Comparison of ENCODE assay signal across 7 mouse cellular contexts in the genomic region with DNA sequence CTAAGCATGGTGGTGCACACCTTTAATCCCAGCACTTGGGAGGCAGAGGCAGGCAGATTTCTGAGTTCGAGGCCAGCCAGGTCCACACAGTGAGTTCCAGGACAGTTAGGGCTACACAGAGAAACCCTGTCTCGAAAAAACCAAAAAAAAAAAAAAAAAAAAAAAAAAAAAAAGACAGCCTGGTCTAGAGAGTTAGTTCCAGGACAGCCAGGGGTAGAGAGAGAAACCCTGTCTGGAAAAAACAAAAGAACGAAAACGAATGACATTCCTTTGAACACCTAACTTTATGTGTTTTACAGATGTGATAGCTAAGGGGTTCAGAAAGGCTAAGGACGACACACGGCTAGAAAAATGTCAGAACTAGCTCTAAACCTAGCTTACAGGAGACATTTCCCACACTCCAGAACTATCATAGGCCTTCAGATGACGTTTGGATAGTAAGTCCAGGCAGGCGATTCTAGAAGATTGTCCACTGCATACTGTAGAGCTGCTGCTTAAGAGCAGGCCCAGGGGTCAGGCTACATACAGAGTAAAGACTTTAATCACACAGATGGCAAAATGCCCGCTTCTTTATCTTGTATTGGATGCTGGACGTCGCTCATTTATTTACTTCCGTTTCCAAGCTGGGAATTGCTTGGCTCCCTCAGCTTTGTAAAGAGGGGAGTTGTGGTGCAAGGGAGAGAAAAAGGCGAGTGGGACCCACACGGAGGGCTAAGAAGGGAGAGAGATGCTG. TPM values are rescaled to one million over a fixed set of nuclear protein-coding genes. Genes with fewer than 3 reads are reported as not detected.
DNase-seq lines count a peak whose midpoint lies in the region; ATAC-seq and TF ChIP-seq lines count a peak whose summit lies in the region.

No protein-coding gene starts in this region.

- WGBS in lung, adult 2 months = 25% methylated on average over 14 of the region's 14 CpGs
- 31% methylated on average over 14 of the region's 14 CpGs for WGBS in embryonic facial prominence, embryonic 10.5 days
- 30% methylated on average over 14 of the region's 14 CpGs for WGBS in intestine, embryonic 15.5 days
- 33% methylated on average over 14 of the region's 14 CpGs for WGBS in neural tube, embryonic 13.5 days

- H3K4me2 ChIP-seq in intestine, embryonic 15.5 days (replicated peaks) = peak overlapping the region; percentile 90
- H3K4me2 ChIP-seq in neural tube, embryonic 13.5 days = peak overlapping the region; percentile 76

- H3K9ac ChIP-seq in intestine, embryonic 15.5 days = peak overlapping the region; percentile 89
- H3K9ac ChIP-seq in neural tube, embryonic 13.5 days = peak overlapping the region; percentile 85

- H3K4me3 ChIP-seq in lung, adult 2 months (replicated peaks; ENCODE audit: extremely low read depth, low read depth, low read length) = peak overlapping the region; percentile 66
- H3K4me3 ChIP-seq in embryonic facial prominence, embryonic 10.5 days = peak overlapping the region; percentile 78
- H3K4me3 ChIP-seq in intestine, embryonic 15.5 days (replicated peaks) = peak overlapping the region; percentile 74
- peak overlapping the region; percentile 64 for H3K4me3 ChIP-seq in neural tube, embryonic 13.5 days

- H3K4me1 ChIP-seq in lung, adult 2 months (ENCODE audit: control insufficient read depth, insufficient read depth, low read length) = peaks cover 5% of the 10 kb centered on the region
- peaks cover 21% of the 10 kb centered on the region for H3K4me1 ChIP-seq in embryonic facial prominence, embryonic 10.5 days
- H3K4me1 ChIP-seq in intestine, embryonic 15.5 days (replicated peaks) = peaks cover 17% of the 10 kb centered on the region
- H3K4me1 ChIP-seq in neural tube, embryonic 13.5 days (replicated peaks) = peaks cover 24% of the 10 kb centered on the region

- H3K27me3 ChIP-seq in embryonic facial prominence, embryonic 10.5 days (replicated peaks; ENCODE audit: low read depth, poor library complexity, severe bottlenecking) = peaks cover 85% of the 10 kb centered on the region
- H3K27me3 ChIP-seq in intestine, embryonic 15.5 days (replicated peaks) = no peaks in the 10 kb centered on the region
- H3K27me3 ChIP-seq in neural tube, embryonic 13.5 days = peaks cover 43% of the 10 kb centered on the region

- DNase-seq in lung, adult 2 months = no peak
- DNase-seq in lung, postnatal 25 days (ENCODE audit: low spot score) = no peak
- DNase-seq in embryonic facial prominence, embryonic 10.5 days (ENCODE audit: low spot score) = no peak
- DNase-seq in spleen, postnatal 14 days (ENCODE audit: low spot score in 2 of 2) = no peak
- no peak for DNase-seq in urinary bladder, postnatal 25 days (ENCODE audit: low spot score)

- TF ChIP-seq CTCF in lung, adult 2 months (IDR thresholded peaks at IDR 0.05; ENCODE audit: insufficient read depth, low read length) = no peak

- ATAC-seq in intestine, embryonic 15.5 days = peak; percentile 18; the same call in 1 of the 2 replicates
- peak; percentile 1; the same call in 1 of the 2 replicates for ATAC-seq in neural tube, embryonic 13.5 days (ENCODE audit: low read depth)

- no peak; the same call in 1 of the 2 replicates for TF ChIP-seq POLR2A in lung, adult 2 months (IDR thresholded peaks at IDR 0.05; ENCODE audit: borderline replicate concordance, extremely low read depth, low read depth, low read length)

- no peaks in the 10 kb centered on the region for H3K9me3 ChIP-seq in embryonic facial prominence, embryonic 10.5 days
- no peaks in the 10 kb centered on the region for H3K9me3 ChIP-seq in intestine, embryonic 15.5 days
- no peaks in the 10 kb centered on the region for H3K9me3 ChIP-seq in neural tube, embryonic 13.5 days

- H3K36me3 ChIP-seq in embryonic facial prominence, embryonic 10.5 days (replicated peaks) = no peaks in the 10 kb centered on the region
- H3K36me3 ChIP-seq in intestine, embryonic 15.5 days = no peaks in the 10 kb centered on the region
- no peaks in the 10 kb centered on the region for H3K36me3 ChIP-seq in neural tube, embryonic 13.5 days

- H3K27ac ChIP-seq in embryonic facial prominence, embryonic 10.5 days (replicated peaks) = peak overlapping the region; percentile 86
- H3K27ac ChIP-seq in intestine, embryonic 15.5 days = peak overlapping the region; percentile 83
- peak overlapping the region; percentile 92 for H3K27ac ChIP-seq in neural tube, embryonic 13.5 days (replicated peaks)

RNA-seq across cellular contexts. Expression of a gene that starts 2.0 kb away (rescaled TPM):
- polyA plus RNA-seq in lung, adult 2 months (2012; rRNA removed) = 6.8 and 10.1 TPM in 2 replicates
- polyA plus RNA-seq in embryonic facial prominence, embryonic 10.5 days (2016; fragmentation: Nextera tagmentation; extraction: Ambion mirVana) = 1.0 and 1.1 TPM in 2 replicates
- 1.1 and 1.7 TPM in 2 replicates for polyA plus RNA-seq in intestine, embryonic 15.5 days (2015; fragmentation: Nextera tagmentation; extraction: Ambion mirVana)
- polyA plus RNA-seq in neural tube, embryonic 13.5 days (2015; fragmentation: Nextera tagmentation; extraction: Ambion mirVana) = 2.5 and 3.5 TPM in 2 replicates

RNA-seq across cellular contexts. Expression of a gene that starts 7.2 kb away (rescaled TPM):
- 26.5 and 27.1 TPM in 2 replicates for polyA plus RNA-seq in lung, adult 2 months (2012; rRNA removed)
- polyA plus RNA-seq in embryonic facial prominence, embryonic 10.5 days (2016; fragmentation: Nextera tagmentation; extraction: Ambion mirVana) = 8.0 and 8.4 TPM in 2 replicates
- 13.5 and 14.2 TPM in 2 replicates for polyA plus RNA-seq in intestine, embryonic 15.5 days (2015; fragmentation: Nextera tagmentation; extraction: Ambion mirVana)
- 10.3 and 10.6 TPM in 2 replicates for polyA plus RNA-seq in neural tube, embryonic 13.5 days (2015; fragmentation: Nextera tagmentation; extraction: Ambion mirVana)

RNA-seq across cellular contexts. Expression of a gene that starts 9.6 kb away (rescaled TPM):
- 47.1 and 53.9 TPM in 2 replicates for polyA plus RNA-seq in lung, adult 2 months (2012; rRNA removed)
- 204 and 208 TPM in 2 replicates for polyA plus RNA-seq in embryonic facial prominence, embryonic 10.5 days (2016; fragmentation: Nextera tagmentation; extraction: Ambion mirVana)
- polyA plus RNA-seq in intestine, embryonic 15.5 days (2015; fragmentation: Nextera tagmentation; extraction: Ambion mirVana) = 126 and 138 TPM in 2 replicates
- 318 and 357 TPM in 2 replicates for polyA plus RNA-seq in neural tube, embryonic 13.5 days (2015; fragmentation: Nextera tagmentation; extraction: Ambion mirVana)

RNA-seq across cellular contexts. Expression of a gene that starts 20.1 kb away (rescaled TPM):
- polyA plus RNA-seq in lung, adult 2 months (2012; rRNA removed) = 10.7 and 15.5 TPM in 2 replicates
- 17.1 and 17.2 TPM in 2 replicates for polyA plus RNA-seq in embryonic facial prominence, embryonic 10.5 days (2016; fragmentation: Nextera tagmentation; extraction: Ambion mirVana)
- polyA plus RNA-seq in intestine, embryonic 15.5 days (2015; fragmentation: Nextera tagmentation; extraction: Ambion mirVana) = 15.6 and 16.7 TPM in 2 replicates
- polyA plus RNA-seq in neural tube, embryonic 13.5 days (2015; fragmentation: Nextera tagmentation; extraction: Ambion mirVana) = 37.7 and 39.1 TPM in 2 replicates

RNA-seq across cellular contexts. Expression of a gene that starts 21.1 kb away (rescaled TPM):
- 2.3 and 2.4 TPM in 2 replicates for polyA plus RNA-seq in lung, adult 2 months (2012; rRNA removed)
- polyA plus RNA-seq in embryonic facial prominence, embryonic 10.5 days (2016; fragmentation: Nextera tagmentation; extraction: Ambion mirVana) = 2.5 and 3.5 TPM in 2 replicates
- 34.8 and 36.2 TPM in 2 replicates for polyA plus RNA-seq in intestine, embryonic 15.5 days (2015; fragmentation: Nextera tagmentation; extraction: Ambion mirVana)
- 47.2 and 53.8 TPM in 2 replicates for polyA plus RNA-seq in neural tube, embryonic 13.5 days (2015; fragmentation: Nextera tagmentation; extraction: Ambion mirVana)
